Mouse (Mus musculus) bone marrow macrophage, adult 2 months (primary cell): Measurements from ENCODE around the gene Zswim3. TPM values are rescaled to one million over a fixed set of nuclear protein-coding genes. Genes with fewer than 3 reads are reported as not detected.

ENCODE experiments used
- H3K27ac ChIP-seq: 2 replicates; pipeline ENCODE4 v1.5.1; 2012; ENCODE audit warnings: low read depth, low read length; ENCODE audit not compliant: insufficient read depth
- H3K4me1 ChIP-seq: 2 replicates; pipeline ENCODE4 v1.6.1; 2012; ENCODE audit warnings: low read length; ENCODE audit not compliant: control insufficient read depth, insufficient read depth
- H3K4me3 ChIP-seq: 2 replicates; pipeline ENCODE4 v1.5.1; 2012; ENCODE audit warnings: mild to moderate bottlenecking, low read length, moderate library complexity; ENCODE audit not compliant: insufficient read depth
- CTCF ChIP-seq: IDR thresholded peaks from 2 replicates; pipeline ENCODE4 v1.5.1; 2012; ENCODE audit warnings: low read depth, mild to moderate bottlenecking, low read length, moderate library complexity
- POLR2A ChIP-seq: IDR thresholded peaks from 2 replicates; pipeline ENCODE4 v1.6.1; 2012; ENCODE audit warnings: mild to moderate bottlenecking, low read depth, low read length, borderline replicate concordance
- polyA plus RNA-seq: library from polyadenylated mRNA; stranded (reverse); fragments of >200 nt; gene quantifications from 2 replicates; pipeline ENCODE4 v1.2.4, GENCODE M21; 2012; ENCODE audit not compliant: missing spikeins, insufficient read depth, insufficient read length

Zswim3 gene
- polyA plus RNA-seq, 1 experiment: 5.0 TPM

GRCm38 (mm10) chr2:164825521-164825920 is 20.6 kb downstream of the Zswim3 start:
- Histone ChIP-seq H3K4me3 (no peak overlapping the region), H3K4me1 (peaks cover 7% of the 10 kb centered on the region; the same call in 1 of the 2 replicates), H3K27ac (no peak overlapping the region)
- TF ChIP-seq POLR2A: no peak
- TF ChIP-seq CTCF: no peak

DNA sequence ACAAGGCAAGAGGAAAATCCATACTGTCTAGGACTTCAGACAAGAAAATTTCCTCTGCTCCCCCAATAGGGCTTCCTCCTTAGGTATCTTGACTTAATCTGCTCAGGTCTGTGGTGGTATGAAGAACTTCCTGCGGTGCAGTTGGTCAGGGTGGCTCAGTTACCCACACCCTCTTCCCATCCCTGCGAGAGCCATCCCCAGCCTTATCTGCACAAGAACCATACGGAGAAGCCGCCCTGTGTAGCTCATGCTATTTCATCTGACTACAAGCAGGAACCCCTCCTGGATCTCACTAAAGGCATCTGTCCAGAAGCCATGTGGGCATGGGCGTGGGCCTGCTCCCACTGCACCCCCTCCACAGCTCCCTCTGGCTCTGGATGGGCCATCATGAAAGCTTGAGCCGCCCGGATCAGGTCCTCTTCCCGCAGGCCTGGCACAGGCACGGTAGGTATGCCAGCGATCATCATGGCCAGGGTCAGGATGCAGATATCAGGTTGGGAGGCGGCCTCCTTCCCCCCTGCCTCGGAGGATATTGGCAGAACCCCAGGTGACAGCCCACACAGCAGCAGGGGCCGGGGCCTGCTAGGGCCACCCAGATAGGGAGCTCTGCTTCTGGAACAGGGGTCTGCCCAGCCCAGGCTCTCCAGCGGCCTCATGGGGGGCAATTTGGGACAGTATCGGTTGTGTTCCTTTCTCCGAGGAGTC is 22.4 kb downstream of the Zswim3 start:
- H3K27ac ChIP-seq: no peak overlapping the region
- no peak for TF ChIP-seq CTCF
- TF ChIP-seq POLR2A: no peak
- H3K4me1 ChIP-seq: peaks cover 10% of the 10 kb centered on the region
- no peak overlapping the region for H3K4me3 ChIP-seq

DNA sequence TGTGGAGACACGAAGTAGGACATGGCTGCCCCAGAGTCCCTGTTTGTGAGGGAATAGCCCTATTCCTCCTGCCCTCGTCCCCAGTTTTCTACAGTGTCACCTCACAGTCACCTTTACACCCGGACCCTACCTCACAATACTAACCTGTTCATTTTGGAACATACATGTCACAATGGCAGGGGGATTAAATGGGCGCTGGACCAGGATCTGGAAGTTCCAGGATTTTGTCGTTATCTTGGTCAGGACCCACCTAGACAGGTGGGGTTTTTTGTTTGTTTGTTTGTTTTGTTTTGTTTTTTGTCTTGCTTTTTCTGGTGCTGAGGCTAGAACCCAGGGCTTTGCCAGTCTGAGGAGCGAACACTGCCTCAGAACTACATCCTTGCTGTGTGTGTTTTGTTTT is 23.5 kb downstream of the Zswim3 start, which contains the start of gene Spata25:
Spata25 (minus strand) TSS at position 101 of the 400 bp plus-strand sequence.
- TF ChIP-seq POLR2A: no peak
- TF ChIP-seq CTCF: no peak
- H3K27ac ChIP-seq: no peak within 1 kb of the TSS
- no peak within 1 kb of the TSS for H3K4me3 ChIP-seq
- peaks cover 8% of the 10 kb centered on the region for H3K4me1 ChIP-seq

GRCm38 (mm10) chr2:164829090-164829489 is 24.2 kb downstream of the Zswim3 start:
- Histone ChIP-seq H3K4me1 (peaks cover 8% of the 10 kb centered on the region), H3K4me3 (no peak overlapping the region), H3K27ac (no peak overlapping the region)
- TF ChIP-seq CTCF (no peak), POLR2A (no peak)

DNA sequence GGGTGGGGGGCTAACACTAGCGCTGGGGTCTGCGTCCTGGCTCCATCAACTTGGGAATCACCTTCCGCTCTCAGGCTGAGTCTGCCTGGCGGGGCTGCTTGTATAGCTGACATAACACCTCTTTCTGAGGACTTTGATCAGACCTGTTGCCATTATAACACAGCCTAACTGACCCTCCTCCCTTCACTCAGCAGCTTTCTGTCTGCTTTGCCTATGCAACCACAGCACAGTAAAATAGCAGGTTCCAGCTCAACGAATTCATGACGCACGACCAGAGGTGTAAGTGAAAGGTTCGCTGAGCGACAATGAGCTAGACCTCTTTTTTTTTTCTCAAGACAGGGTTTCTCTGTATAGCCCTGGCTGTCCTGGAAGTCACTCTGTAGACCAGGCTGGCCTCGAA is 26.1 kb downstream of the Zswim3 start:
- Histone ChIP-seq H3K4me3 (no peak overlapping the region), H3K4me1 (peaks cover 6% of the 10 kb centered on the region), H3K27ac (no peak overlapping the region)
- no peak for TF ChIP-seq POLR2A
- TF ChIP-seq CTCF: no peak

DNA sequence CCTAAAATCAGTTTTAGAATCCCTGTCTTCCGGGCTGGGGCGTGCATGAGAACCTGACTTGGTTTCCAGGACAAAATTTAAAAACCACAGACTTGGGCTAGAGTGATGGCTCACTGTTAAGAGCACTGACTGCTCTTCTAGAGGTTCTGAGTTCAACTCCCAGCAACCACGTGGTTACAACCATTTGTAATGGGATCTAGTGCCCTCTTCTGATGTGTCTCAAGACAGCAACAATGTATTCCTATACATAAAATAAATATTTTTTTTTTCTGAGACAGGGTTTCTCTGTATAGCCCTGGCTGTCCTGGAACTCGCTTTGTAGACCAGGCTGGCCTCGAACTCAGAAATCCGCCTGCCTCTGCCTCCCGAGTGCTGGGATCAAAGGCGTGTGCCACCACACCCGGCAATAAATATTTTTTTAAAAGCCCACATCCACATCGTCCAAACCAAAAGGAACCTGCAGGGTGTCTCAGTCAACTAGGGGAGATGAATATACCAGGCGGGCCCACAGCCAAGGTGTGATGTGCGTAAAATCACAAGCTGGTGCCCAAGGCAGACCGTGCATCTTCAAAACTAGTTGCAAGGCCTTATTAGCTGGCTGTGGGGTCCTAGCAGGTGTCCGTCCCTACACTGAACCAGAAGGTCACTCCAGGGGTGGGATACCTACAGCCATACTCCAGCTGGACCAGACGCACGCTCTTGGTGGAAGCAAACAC is 27.3 kb downstream of the Zswim3 start:
- no peak for TF ChIP-seq CTCF
- Histone ChIP-seq H3K4me3 (peak overlapping the region; percentile 90), H3K4me1 (peaks cover 9% of the 10 kb centered on the region), H3K27ac (peak overlapping the region; percentile 98)

DNA sequence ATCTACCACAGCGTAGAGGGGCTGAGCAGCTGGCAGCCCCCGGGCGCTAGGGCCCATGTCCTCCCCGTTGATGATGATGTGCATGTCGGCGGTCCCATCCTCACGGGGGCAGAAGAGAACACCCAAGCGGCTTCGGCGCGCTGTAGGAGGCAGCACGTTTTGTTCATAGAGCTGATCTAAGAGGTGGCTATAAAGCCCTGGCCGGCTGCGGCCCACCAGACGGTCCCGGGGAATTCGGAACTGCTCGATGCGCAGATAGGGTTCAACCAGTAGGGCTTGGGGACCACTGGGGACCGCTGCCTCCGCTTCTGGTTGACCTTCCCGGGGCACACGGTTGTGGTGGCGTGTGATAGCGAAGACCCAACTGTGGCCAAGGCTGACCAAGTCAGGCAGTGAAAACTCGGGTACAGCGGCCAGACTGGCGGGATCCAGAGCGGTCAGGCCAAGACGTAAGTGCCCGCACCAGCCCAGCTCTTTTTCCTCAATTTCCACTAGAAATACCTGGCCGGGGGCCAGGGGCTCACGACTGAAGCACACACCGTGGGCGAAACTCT is 27.9 kb downstream of the Zswim3 start, which contains the start of gene Ctsa:
Ctsa (plus strand) TSS at position 126 of the 554 bp plus-strand sequence.
- H3K27ac ChIP-seq: peak within 1 kb of the TSS; percentile 98
- peak within 1 kb of the TSS; percentile 90 for H3K4me3 ChIP-seq
- no peak for TF ChIP-seq POLR2A
- no peak for TF ChIP-seq CTCF

GRCm38 (mm10) chr2:164833314-164833959 is 28.5 kb downstream of the Zswim3 start, which contains the start of gene Neurl2:
TSS of gene Neurl2 (minus strand) at chr2:164833456.
- Histone ChIP-seq H3K4me3 (peak within 1 kb of the TSS; percentile 90), H3K27ac (peak within 1 kb of the TSS; percentile 98), H3K4me1 (peaks cover 9% of the 10 kb centered on the region)
- TF ChIP-seq CTCF: no peak
- peak; percentile 93 for TF ChIP-seq POLR2A

More for the DNA sequence above, 27.9 kb downstream of the Zswim3 start, which contains the start of gene Ctsa:
- H3K4me1 ChIP-seq: peaks cover 9% of the 10 kb centered on the region

- TF ChIP-seq POLR2A (0 out of 2 replicates have a peak, but pooled peaks have one; percentile 23), CTCF (no peak)
- peaks cover 9% of the 10 kb centered on the region for H3K4me1 ChIP-seq
- peak overlapping the region; percentile 90 for H3K4me3 ChIP-seq
- H3K27ac ChIP-seq: peak overlapping the region; percentile 98
Observed at GRCm38 (mm10) chr2:164834531-164834930, 29.6 kb downstream of the Zswim3 start.
